7 mouse cellular contexts compared by ENCODE assay signal in the genomic region with DNA sequence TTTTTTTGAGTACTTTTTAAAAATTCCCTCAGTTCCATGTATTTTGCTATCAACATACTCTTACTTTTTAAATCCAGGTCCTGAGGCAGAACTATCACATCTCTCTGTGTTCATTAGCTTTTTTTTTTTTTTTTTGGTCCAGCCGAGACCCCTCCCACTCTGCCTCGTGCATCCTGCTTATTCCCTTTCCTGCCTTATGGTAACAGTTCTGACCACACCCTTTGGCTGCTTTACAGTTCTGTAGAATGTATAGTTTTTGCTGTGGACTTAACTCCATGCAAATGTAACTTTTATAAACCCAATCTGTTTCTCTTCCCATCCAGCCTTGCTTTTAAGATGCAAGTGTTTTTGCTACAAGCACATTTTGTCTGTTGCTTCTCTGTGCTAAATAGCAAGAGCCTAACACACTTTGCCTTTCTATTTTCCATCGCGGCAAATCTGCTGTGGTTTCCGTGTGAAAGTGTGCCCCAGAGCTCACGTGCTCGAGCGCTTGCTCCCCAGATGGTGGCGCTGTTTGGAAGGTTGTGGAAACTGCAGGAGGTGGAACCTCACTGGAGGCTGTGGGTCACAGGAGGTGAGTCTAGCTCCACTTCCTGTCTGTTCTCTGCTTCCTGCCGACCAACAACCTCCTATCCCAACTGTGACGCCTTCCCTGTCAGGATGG.
DNase-seq lines count a peak whose midpoint lies in the region; ATAC-seq lines count a peak whose summit lies in the region.

No protein-coding gene starts in this region.

- peak; percentile 17 for DNase-seq in CD4-positive helper T cell, adult 2 months (ENCODE audit: low read depth, low spot score)
- peak; percentile 41 for DNase-seq in NIH3T3 (ENCODE audit: low read depth)
- peak; percentile 44 to 55 for DNase-seq in cerebellum, postnatal 36 days
- peak; percentile 66 to 75 for DNase-seq in kidney, postnatal 4 days
- DNase-seq in lung, postnatal 14 days = peak; percentile 64
- DNase-seq in thymus, postnatal 14 days = peak; percentile 81

- ATAC-seq in granulocyte monocyte progenitor cell, adult 5-6 weeks (replicated peaks; ENCODE audit: poor library complexity, severe bottlenecking) = peak; percentile 71

Comparison
In these comparisons a context has a peak if more than half of its experiments do, and no peak if none do; other contexts are left out.
1. Peak in every context shown above with its lines: DNase-seq and ATAC-seq.
2. DNase-seq: peak in every context shown above with its lines; median percentile 81 in thymus, postnatal 14 days; 70 in kidney, postnatal 4 days; 64 in lung, postnatal 14 days; 50 in cerebellum, postnatal 36 days; 41 in NIH3T3; 17 in CD4-positive helper T cell, adult 2 months.